Mouse (Mus musculus): ENCODE results near the gene Atp2b1. TPM values are rescaled to one million over a fixed set of nuclear protein-coding genes. Genes with fewer than 3 reads are reported as not detected.

The Atp2b1 gene
- polyA plus RNA-seq (2012; fragmentation: generic; extraction: Trizol) = 36.2 TPM

DNA sequence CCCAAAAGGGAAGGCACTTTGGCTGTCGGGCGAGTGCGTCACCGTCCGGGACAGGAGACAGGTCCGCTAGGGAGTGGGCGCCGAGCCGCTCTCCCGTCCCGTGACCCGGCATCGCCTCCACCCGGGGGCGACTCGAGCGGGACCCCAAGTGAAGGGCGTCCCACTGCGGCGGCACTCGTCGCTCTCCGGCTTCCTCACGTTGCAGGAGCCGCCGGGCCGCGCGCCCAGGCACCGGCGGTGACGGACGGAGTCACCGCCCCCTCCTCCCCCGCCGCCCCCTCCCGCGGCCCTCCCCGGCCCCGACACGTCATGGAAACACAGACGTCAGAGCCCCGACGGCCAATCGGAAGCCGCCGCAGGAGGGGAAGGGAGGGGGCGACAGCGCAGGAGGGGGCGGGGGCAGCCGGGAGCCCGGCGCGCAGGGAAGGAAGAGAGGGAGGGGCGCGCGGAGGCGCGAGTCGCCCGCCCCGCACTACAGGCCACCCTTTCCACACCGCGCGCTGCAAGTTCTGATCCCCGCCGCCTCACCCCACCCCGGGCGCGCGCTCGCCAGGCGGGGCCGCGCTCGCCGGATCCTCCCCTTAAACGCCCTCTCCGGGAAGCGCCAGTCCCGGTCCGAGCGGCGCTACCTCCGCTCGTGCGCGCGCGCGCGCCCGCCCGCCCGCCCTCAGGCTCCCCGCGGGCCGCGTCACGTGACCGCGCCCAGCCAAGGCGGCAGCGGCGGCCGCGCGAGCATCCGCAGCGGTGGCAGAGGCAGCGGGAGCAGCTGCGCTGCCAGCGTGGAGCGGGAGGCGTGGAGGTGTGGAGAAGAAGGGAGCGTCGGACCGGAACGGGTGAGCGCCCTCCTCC, at the start of gene Atp2b1:
Atp2b1 (plus strand) TSS at position 446 of the 849 bp plus-strand sequence.
- H3K4me3 ChIP-seq = peak within 1 kb of the TSS; percentile 94
- TF ChIP-seq TCF12 (IDR thresholded peaks at IDR 0.05; ENCODE audit: insufficient read depth, poor library complexity, severe bottlenecking) = no peak
- no peak for TF ChIP-seq REST (IDR thresholded peaks at IDR 0.05; ENCODE audit: insufficient read depth, insufficient read length)
- TF ChIP-seq POLR2A (IDR thresholded peaks at IDR 0.05; ENCODE audit: insufficient read length, low read depth) = peak; percentile 91
- no peak for TF ChIP-seq SRF (IDR thresholded peaks at IDR 0.05; ENCODE audit: control insufficient read depth, insufficient read length, low read depth)
- no peak for TF ChIP-seq CEBPB (IDR thresholded peaks at IDR 0.05; ENCODE audit: insufficient read depth, poor library complexity, severe bottlenecking)
- peak in 2 of 3 experiments; percentile 72 to 88 for TF ChIP-seq MYOD1 (IDR thresholded peaks at IDR 0.05; ENCODE audit: control insufficient read depth in 1 of 3, insufficient read length in 2 of 3, low read depth in 2 of 3)
- TF ChIP-seq TCF3 (IDR thresholded peaks at IDR 0.05; ENCODE audit: insufficient read length, low read depth) = peak; percentile 30
- peak; percentile 79 for TF ChIP-seq POLR2AphosphoS2 (IDR thresholded peaks at IDR 0.05; ENCODE audit: insufficient read length, low read depth)
- TF ChIP-seq USF1 (IDR thresholded peaks at IDR 0.05; ENCODE audit: low read depth) = peak; percentile 54
- TF ChIP-seq MYOG (IDR thresholded peaks at IDR 0.05; ENCODE audit: control insufficient read depth in 1 of 3, insufficient read depth in 1 of 3, insufficient read length in 2 of 3, low read depth in 2 of 3) = peak in 2 of 3 experiments; percentile 72 to 82
- no peaks in the 10 kb centered on the region for H3K36me3 ChIP-seq (ENCODE audit: control insufficient read depth, insufficient read depth)
- H3K79me2 ChIP-seq (ENCODE audit: control insufficient read depth, insufficient read depth) = peaks cover 39% of the 10 kb centered on the region
- H3ac ChIP-seq (ENCODE audit: control insufficient read depth, insufficient read length) = peak within 1 kb of the TSS; percentile 88
- no peaks in the 10 kb centered on the region for H3K27me3 ChIP-seq (ENCODE audit: control insufficient read depth, insufficient read depth, insufficient read length)
- peak within 1 kb of the TSS; percentile 68 for H3K4me2 ChIP-seq (ENCODE audit: low read depth)

DNA sequence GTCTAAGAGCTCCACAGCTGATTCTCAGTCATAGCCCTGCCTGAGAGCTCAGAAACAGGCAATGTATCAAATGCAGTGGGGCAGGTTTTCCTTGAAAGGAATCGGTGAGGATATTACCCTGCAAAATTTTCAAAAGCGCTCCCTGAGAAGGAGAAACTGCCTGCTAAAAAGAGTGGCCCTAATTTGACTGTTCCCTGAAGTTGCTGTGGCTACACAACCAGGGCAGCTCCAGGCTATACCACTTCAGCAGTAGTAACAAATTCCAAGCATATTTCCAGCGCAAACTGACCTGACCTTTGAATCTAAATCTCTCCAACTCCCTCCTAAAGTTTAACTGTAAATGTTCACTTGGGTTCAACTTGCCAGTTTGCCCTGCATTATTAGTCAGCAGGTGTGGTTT, 49.4 kb upstream of the Atp2b1 start:
- Histone ChIP-seq H3K79me2 (ENCODE audit: control insufficient read depth, insufficient read depth) (no peaks in the 10 kb centered on the region), H3K27me3 (ENCODE audit: control insufficient read depth, insufficient read depth, insufficient read length) (no peaks in the 10 kb centered on the region), H3ac (ENCODE audit: control insufficient read depth, insufficient read length) (no peak overlapping the region), H3K4me2 (ENCODE audit: low read depth) (no peak overlapping the region), H3K36me3 (ENCODE audit: control insufficient read depth, insufficient read depth) (no peaks in the 10 kb centered on the region), H3K4me3 (no peak overlapping the region)
- TF ChIP-seq POLR2A (IDR thresholded peaks at IDR 0.05; ENCODE audit: insufficient read length, low read depth) = no peak
- TF ChIP-seq MYOD1 (IDR thresholded peaks at IDR 0.05; ENCODE audit: control insufficient read depth in 1 of 3, insufficient read length in 2 of 3, low read depth in 2 of 3) = no peak
- no peak for TF ChIP-seq MYOG (IDR thresholded peaks at IDR 0.05; ENCODE audit: control insufficient read depth in 1 of 3, insufficient read depth in 1 of 3, insufficient read length in 2 of 3, low read depth in 2 of 3)
- TF ChIP-seq SRF (IDR thresholded peaks at IDR 0.05; ENCODE audit: control insufficient read depth, insufficient read length, low read depth) = no peak

DNA sequence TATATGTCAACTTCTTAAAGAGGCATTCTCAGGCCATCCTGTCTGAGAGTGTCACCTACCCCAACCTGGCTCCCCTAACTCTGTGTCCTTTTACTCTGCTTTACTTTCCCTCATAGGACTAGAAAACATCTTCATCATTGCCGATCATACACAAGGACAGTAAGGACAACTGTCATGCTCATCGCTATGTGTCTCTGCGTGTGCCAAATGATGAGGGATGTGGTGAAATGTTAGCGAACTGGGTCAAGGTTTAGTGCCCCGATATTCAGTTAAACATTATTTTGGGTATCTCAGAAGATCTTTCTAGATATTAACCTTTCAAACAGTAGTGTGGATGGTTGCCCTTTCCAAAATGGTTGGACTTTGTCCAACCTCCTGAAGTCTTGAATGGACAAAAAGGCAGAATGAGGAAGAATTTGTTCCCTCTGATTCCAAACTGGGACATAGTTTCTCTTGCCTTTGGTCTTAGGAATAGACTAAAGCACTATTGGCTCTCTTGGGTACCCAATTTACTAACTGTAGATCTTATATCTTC, 47.3 kb upstream of the Atp2b1 start:
- no peaks in the 10 kb centered on the region for H3K79me2 ChIP-seq (ENCODE audit: control insufficient read depth, insufficient read depth)
- no peak overlapping the region for H3ac ChIP-seq (ENCODE audit: control insufficient read depth, insufficient read length)
- no peak overlapping the region for H3K4me2 ChIP-seq (ENCODE audit: low read depth)
- no peak overlapping the region for H3K4me3 ChIP-seq
- no peak for TF ChIP-seq TCF3 (IDR thresholded peaks at IDR 0.05; ENCODE audit: insufficient read length, low read depth)
- no peak for TF ChIP-seq SRF (IDR thresholded peaks at IDR 0.05; ENCODE audit: control insufficient read depth, insufficient read length, low read depth)
- TF ChIP-seq POLR2AphosphoS2 (IDR thresholded peaks at IDR 0.05; ENCODE audit: insufficient read length, low read depth) = no peak
- no peak for TF ChIP-seq MYOG (IDR thresholded peaks at IDR 0.05; ENCODE audit: control insufficient read depth in 1 of 3, insufficient read depth in 1 of 3, insufficient read length in 2 of 3, low read depth in 2 of 3)
- TF ChIP-seq USF1 (IDR thresholded peaks at IDR 0.05; ENCODE audit: low read depth) = no peak
- no peak for TF ChIP-seq POLR2A (IDR thresholded peaks at IDR 0.05; ENCODE audit: insufficient read length, low read depth)
- no peaks in the 10 kb centered on the region for H3K36me3 ChIP-seq (ENCODE audit: control insufficient read depth, insufficient read depth)
- H3K27me3 ChIP-seq (ENCODE audit: control insufficient read depth, insufficient read depth, insufficient read length) = no peaks in the 10 kb centered on the region

DNA sequence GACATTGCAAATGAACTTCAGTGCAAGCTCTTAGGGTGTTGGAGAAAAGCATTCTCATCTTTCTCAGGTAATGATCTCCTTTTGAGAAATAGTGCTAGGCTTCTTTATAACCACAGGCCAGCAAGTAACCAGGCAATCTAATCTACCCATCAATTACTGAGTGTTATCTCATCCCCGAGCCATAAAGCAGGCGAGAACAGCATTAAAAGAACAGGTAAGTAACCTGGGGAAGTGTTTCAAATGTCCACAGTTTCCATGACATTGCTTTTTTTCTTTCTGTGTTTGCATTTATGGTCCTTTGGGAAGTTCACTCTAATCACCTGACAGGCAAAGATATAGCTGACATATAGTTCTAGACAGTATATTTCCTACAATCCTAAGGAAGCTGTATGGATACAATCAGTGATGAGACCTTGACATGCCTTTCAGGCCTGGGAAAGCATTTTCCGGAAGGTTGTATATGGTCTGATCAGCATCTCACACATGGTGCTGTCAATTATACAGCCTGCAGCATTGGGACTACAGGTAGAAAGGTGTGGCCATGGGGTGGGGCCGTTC, 45.8 kb upstream of the Atp2b1 start:
- TF ChIP-seq TCF12 (IDR thresholded peaks at IDR 0.05; ENCODE audit: insufficient read depth, poor library complexity, severe bottlenecking) (no peak), POLR2A (IDR thresholded peaks at IDR 0.05; ENCODE audit: insufficient read length, low read depth) (no peak), POLR2AphosphoS2 (IDR thresholded peaks at IDR 0.05; ENCODE audit: insufficient read length, low read depth) (no peak), USF1 (IDR thresholded peaks at IDR 0.05; ENCODE audit: low read depth) (no peak), MYOD1 (IDR thresholded peaks at IDR 0.05; ENCODE audit: control insufficient read depth in 1 of 3, insufficient read length in 2 of 3, low read depth in 2 of 3) (no peak), CEBPB (IDR thresholded peaks at IDR 0.05; ENCODE audit: insufficient read depth, poor library complexity, severe bottlenecking) (no peak), MAX (IDR thresholded peaks at IDR 0.05; ENCODE audit: low read depth) (no peak), REST (IDR thresholded peaks at IDR 0.05; ENCODE audit: insufficient read depth, insufficient read length) (no peak), MYOG (IDR thresholded peaks at IDR 0.05; ENCODE audit: control insufficient read depth in 1 of 3, insufficient read depth in 1 of 3, insufficient read length in 2 of 3, low read depth in 2 of 3) (no peak), E2F4 (IDR thresholded peaks at IDR 0.05; ENCODE audit: insufficient read depth) (no peak), SRF (IDR thresholded peaks at IDR 0.05; ENCODE audit: control insufficient read depth, insufficient read length, low read depth) (no peak), TCF3 (IDR thresholded peaks at IDR 0.05; ENCODE audit: insufficient read length, low read depth) (no peak)

More for the DNA sequence above, 45.8 kb upstream of the Atp2b1 start:
- Histone ChIP-seq H3K4me3 (no peak overlapping the region), H3ac (ENCODE audit: control insufficient read depth, insufficient read length) (no peak overlapping the region), H3K4me2 (ENCODE audit: low read depth) (no peak overlapping the region), H3K36me3 (ENCODE audit: control insufficient read depth, insufficient read depth) (no peaks in the 10 kb centered on the region), H3K27me3 (ENCODE audit: control insufficient read depth, insufficient read depth, insufficient read length) (no peaks in the 10 kb centered on the region), H3K79me2 (ENCODE audit: control insufficient read depth, insufficient read depth) (no peaks in the 10 kb centered on the region)
